Mouse (Mus musculus) frontal cortex, postnatal 14 days (tissue): Measurements from ENCODE around the gene Chic1.

Experiments used
- DNase-seq, 2 experiments: peaks; one replicate each; pipeline ENCODE4 v3.0.0; 2022; ENCODE audit warnings: low spot score in 2 of 2

Chic1 gene

DNA sequence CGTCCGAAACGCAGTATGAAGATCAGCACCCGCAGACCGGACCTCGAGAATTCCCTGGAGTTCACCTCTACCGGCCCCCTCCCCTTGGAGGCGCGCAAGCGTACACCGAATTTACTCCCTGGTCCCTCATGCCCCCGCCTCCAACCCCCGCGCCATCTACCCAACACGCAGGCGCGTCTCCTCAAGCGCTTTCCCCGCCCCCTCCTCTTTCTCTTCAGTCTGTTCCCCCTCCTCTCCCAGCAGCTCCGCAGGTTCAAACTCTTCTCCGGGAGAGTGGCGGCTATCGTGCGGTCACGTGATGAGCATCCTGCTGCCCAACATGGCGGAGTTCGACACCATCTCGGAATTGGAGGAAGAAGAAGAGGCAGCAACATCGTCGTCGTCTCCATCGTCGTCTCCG lies at the start of gene Chic1:
TSS of gene Chic1 (plus strand) at position 190 of the 400 bp plus-strand sequence.
- DNase-seq: peak; percentile 72 to 73

DNA sequence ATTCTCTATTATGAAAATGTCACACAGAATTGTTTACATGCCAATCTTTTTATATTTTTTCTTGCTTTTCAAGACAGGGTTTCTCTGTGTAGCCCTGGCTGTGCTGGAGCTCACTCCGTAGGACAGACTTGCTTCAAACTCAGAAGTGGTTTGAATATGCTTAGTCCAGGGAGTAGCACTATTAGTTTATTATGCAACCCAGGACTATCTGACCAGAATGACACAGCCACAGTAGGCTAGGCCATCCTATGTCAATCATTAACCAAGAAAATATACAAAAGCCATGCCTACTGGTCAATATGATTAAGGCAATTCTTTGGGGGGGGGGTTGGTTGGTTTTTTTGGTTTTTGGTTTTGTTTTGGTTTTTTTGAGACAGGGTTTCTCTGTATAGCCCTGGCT lies 48.0 kb upstream of the Chic1 start:
- DNase-seq: no peak

DNA sequence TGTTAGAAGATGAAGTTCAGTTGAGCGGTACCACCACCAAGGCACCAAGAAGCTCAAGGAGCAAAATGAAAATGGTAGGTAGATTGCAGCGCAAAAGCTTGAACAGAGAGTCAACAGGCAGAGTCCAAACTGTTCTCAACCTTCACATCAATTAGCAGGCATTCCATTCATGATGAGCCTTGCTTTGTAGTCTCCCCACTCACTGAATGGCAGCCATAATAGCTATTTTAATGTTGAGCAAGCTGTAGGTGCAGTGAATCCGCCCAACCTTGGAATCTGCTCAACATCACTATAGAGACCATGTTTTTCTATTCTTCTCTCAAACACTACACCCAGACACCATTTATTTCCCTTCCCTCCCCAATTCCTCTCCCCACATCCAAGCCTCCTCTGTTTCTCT lies 44.6 kb upstream of the Chic1 start:
- no peak for DNase-seq

DNA sequence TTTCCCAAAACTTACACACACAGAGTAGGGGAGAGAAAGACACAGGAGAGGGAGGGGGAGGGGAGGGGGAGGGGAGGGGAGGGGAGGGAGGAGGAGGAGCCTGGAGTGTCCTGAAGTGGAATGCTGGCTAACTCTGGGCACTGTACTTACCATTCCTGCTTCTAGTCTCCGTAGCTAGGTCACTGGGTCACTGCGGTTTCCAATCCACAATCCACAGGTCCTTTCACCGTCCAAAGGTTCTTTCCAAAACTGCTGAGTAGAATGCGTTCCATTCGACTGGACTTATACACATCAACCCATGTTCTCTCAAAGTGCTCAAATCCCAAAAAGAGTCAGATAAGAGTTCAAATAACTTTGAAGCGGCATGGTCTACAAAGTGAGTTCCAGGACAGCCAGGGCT lies 42.1 kb upstream of the Chic1 start:
- no peak for DNase-seq

DNA sequence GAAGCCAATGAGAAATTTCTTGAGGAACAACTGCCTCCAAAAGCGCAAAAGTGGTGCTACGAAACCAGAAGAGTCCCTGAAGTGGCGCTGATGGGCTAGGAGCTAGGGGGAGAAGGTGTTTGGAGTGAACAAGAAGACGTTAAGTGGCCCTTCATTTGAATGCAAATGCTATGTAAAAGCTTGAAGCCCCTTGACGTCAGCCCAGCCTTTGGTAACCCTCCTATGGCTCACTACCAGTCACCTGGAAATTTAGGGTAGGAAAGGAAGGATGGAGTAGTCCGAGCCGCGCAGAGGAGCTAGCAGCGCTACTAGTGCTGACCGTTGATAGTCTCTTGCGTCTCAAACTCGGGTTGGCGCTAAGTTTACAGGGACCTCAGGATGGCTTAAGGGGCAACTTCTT lies 35.1 kb upstream of the Chic1 start, which contains the start of gene Cdx4:
TSS of gene Cdx4 (plus strand) at position 253 of the 400 bp plus-strand sequence.
- DNase-seq: no peak

DNA sequence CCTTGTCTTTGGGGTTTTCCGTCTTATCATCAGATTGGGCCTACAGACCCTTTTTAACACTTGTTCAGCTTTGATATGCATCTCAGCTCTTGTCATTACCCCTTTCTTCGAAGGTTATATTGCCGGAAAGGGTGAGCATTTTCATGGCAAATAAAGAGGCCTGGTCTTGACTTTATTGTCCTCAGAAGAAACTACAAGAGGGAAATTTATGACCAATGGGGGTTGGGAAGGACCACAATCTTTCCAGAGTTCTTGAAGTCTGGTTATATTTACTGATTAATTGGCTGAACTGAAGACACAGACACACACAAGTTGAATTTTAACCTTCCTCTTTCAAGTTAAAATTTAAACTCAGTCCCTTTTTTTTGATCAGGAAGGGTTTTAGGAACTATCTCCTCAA lies 30.4 kb upstream of the Chic1 start:
- DNase-seq: no peak

DNA sequence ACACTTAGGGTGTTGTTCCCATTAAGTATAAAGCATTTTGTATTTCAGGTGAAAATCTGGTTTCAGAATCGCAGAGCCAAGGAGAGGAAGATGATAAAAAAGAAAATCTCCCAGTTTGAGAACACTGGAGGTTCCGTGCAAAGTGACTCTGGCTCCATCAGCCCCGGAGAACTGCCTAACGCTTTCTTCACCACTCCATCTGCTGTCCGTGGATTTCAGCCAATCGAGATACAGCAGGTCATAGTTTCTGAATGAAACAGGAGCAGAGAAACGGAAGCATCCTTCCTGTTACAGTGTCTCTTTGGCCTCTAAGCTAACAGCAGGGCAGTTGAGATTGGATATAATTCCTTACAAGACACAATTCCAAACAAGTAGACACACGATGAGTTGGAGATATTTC lies 26.9 kb upstream of the Chic1 start:
- DNase-seq: no peak

DNA sequence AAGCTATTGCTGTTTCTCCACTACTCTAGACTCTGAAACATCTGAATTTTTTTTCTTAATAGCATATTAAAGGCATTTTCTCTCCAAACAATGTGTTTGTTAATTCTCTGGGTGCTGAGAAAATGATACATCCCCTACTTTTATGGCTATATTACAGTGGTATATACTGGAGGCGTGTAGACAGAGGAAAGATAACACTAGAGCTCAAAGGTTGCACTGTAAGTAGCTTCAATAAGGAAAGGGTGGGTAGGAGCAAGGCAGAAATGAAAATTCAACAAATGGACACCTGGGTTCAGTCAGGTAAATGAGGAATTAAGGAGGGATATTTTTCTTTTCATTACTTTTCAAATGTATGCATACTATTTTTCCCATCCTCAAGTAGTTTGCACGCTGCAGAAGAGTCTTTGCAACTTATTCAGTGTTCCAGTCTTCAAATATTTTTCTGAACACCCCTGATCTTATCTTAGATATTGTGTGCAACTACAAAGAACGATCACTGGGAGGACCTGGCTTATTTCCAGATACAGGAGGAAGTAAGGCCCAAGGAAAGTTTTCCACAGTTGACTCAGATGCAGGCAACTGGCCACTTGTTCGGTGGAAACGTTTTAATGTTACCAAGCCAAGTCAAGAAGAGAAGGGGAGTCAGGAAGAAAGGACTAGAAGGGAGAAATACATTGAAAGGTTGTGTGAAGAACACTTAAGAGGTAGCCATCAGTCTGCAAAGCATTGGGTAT lies 25.0 kb upstream of the Chic1 start:
- no peak for DNase-seq

DNA sequence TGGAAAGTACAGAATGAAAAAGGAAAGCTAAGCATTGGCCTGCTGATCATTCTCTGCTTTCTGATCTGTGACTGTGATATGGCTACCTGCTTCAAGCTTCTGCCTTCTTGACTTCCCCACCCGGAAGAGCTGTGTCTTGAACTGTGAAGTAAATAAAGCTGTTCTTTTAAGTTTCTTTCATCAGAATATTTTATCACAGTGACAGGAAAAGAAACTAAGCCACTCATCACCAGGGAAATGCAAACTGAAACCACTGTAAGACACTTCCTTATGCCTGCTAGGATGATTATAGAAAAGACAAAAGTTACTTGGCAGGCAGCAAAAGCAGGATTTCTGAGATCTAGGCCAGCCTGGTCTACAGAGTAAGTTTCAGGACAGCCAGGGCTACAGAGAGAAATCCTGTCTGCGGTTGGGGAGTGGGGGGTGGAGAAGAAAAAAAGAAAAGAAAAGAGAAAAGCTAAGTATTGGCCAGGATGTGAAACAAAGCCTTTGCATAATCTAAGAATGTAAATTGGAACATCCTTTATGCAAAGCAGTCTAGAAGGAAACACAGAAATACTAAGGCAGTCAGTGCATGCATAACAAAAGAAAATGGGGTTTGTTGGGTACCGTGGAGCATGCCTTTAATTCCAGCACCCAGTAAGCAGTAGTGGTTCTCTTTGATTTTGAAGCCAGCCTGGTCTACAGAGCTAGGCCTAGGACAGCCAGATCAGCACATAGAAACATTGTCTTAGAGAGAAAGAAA lies 14.7 kb upstream of the Chic1 start:
- DNase-seq: no peak

DNA sequence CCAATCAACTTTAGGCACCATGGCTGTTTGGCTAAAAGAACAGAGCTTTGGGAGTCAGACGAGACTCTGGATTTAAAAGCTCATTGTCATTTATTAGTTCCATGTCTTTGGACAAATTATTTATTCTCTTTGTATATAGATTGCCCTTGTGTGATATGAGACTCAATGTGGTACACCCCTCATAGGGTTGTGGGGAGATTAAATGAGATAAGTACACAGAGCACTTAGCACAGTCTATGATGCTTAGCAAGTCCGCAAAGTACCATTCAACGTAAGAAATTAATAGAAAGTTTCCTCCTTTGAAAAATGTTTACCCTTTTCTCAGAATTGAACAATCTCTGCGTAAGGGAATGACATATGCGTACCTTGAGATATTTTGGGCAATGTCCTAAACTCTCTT lies 492 bp upstream of the Chic1 start:
- DNase-seq: no peak

DNA sequence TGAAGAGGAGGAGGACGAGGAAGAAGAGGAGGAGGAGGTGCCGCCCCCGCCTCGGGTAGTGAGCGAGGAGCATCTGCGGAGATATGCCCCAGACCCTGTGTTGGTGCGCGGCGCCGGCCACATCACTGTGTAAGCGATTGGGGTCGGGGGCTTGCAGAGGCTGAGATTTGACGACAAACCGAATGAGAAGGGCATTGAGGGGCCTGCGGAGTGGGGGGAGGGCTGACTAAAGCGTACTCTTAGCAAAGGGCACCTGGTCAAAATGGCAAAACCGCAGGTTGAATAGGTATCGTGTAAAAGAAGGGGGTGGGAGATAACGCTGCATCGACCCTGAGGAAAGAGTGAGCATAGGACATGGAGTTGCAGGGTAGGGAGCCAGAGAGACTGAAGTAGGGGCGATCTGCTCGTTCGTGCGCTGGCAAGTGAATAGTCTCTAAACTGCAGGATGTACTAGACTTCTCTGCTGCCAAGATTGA lies 523 bp downstream of the Chic1 start:
- DNase-seq: peak in 1 of 2 experiments; percentile 5

DNA sequence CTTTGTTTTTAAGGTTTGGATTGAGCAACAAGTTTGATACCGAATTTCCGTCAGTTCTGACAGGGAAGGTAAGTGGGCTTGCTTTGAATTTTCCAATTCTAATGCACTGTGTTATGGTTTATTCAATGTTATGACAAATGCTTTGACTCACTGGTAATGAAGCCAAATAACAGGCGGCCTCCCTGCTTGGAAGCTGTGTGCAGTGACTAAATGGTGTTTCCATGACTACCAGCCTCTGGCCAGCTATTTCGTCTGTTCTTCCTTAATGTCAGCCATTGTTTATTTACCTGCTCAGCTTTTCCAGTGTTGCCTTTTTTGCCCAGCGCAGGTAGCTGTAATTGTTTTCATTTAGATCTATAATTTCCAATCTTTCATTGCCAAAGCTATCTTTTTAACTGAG lies 9.9 kb downstream of the Chic1 start:
- no peak for DNase-seq

DNA sequence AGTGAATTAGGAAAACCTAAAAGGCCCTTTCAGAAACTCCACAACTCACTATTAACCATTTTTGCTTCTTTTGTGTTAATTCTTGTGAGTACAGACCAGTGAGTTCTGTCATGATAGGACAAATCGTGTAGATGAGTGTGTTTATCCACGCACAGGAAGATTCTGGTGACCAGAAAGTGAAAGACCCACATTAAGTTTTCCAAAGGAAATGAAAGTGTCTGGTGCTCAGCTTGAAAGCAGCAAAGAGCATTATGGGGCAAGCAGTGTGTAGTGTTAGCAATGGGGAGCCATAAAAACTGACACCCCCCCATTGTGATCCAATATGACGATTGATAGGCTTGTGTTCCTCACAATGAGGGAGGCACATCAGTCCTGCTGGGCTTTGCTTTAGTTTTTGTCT lies 12.4 kb downstream of the Chic1 start:
- DNase-seq: no peak

DNA sequence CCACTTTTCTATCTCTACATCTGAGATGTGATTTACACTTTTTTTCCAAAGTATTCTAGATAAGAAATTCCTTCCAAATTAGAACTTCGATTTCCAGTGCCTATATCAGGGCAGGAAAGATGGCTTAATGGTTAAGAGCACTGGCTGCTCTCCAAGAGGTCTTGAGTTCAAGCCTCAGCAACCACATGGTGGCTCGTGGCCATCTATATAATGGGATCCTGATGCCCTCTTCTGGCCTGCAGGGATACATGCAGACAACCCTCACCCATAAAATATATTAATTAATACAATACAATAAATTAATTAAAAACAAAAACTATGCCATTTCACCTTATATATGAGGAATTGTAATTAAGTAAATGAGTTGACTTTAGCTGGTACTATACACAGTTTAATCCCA lies 14.9 kb downstream of the Chic1 start:
- no peak for DNase-seq

DNA sequence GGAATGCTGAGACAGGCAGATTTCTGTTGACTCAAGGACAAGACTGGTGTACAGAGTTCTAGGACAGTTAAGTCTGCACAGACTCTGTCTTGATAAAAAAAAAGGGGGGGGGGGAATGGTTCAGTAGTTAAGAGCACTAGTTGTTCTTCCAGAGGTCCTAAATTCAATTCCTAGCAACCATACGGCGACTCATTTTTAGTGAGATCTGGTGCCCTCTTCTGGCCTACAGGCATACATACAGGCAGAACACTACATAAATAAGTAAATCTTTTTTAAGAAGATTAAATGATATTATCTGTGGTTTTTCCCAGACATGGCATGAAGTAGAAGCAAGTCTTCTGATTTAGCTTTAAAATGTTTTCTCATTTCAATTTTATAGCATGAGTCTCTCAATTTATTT lies 15.4 kb downstream of the Chic1 start:
- no peak for DNase-seq

DNA sequence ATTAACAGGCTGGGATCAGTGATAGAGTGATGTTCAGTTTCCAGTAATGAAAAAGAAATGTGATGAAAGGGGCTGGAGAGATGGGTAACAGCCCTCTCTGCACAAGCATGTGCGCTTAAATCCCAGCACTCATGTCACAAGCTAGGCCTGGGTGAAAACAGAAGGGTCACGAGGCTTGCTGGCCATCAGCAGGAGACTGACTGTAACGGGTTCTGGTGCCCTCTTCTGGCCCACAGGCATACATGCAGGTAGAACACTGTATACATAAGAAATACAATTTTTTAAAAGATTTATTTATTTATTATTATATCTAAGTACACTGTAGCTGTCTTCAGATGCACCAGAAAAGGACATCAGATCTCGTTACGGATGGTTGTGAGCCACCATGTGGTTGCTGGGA lies 18.0 kb downstream of the Chic1 start:
- DNase-seq: no peak

DNA sequence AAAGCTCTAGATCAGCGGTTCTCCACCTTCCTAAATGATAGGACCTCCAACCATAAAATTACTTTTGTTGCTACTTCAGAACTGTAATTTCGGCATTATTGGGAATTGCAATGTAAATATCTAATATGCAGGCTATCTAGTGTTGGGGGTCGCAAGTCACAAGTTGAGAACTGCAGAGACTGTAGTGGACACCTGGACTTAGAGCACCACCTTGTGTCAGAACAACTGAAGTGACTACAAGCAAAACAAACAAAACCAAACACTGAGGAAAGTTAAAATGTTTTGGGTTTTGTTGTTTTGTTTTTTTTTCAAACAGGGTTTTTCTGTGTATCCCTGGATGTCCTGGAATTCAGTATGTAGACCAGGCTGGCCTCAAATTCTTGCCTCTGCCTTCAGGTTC lies 28.3 kb downstream of the Chic1 start:
- DNase-seq: no peak

DNA sequence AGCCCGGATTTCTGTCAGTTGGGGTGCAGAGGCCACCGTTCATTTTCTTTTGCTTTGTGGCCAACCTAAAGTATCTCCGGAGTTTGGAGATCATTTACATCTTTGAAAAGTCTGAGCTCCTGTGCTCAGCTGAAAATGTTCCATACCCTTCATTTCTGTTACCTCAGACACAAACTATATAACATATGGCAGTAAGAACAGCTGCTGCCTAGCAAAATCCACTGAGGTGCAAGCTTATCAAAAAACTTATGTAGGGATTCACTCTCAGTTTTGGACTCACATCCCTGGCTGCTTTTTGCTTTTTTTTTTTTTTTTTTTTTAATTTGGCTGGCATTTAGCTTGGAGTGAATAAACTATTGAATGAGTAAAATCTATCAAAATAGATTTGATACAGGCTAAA lies 31.9 kb downstream of the Chic1 start:
- no peak for DNase-seq

DNA sequence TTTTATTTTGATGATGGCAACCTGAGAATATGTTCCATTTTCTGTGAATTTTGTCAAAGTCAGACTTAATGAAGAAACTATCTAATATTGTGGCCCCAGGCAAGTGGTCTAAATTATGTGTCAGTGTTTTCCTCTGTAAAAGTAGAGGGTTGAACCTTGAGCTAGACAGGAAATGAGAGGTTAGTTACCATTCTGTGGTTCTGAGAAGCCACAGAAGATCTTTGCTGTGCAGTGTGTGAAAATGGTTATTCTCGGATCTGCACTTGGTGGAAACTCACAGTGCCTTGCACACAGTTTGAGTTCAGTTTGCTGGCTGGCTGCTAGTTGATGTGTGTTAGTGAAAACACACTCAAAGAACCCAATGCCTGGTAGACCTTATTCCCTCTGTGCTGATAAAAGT lies 37.6 kb downstream of the Chic1 start:
- DNase-seq: no peak

DNA sequence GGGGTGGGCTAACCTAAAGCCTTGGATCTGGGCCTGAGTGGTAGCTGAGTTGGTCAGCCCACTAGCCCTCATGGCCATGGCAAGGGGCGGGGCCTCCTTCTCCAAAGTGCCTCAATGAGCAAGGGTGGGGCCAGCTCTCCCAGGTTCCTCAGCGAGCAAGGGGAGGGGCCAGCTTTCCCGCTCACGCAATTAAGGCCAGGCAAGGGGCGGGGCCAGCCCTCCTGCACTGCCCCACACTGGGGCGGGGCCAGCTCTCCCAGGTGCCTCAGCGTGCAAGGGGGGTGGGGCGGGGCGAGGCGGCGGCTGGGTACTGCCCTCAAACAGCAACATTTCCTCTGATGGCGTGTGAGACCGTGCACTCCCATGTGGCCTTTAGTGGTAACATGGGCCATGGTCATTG lies 48.7 kb downstream of the Chic1 start:
- DNase-seq: no peak

DNA sequence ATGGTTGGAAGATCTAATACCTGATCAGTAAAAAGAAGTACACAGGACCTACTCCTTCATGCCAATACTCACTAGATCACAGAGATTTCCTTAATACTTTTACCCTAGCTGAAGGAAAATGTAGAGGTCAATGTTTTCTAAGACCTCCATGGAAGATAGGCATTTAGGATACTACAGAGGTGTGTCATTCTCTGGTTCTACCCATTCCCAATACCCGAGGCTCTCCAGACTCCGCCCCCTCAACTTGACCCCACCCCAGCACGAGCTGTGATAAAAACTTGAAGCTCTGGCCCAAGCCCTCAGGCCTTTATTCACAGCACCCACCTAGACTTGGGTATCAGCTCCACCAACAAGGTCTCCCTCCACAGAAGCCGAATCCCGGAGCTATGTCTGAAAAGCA lies 57.9 kb downstream of the Chic1 start, which contains the start of gene Tsx:
TSS of gene Tsx (plus strand) at position 301 of the 400 bp plus-strand sequence.
- no peak for DNase-seq

DNA sequence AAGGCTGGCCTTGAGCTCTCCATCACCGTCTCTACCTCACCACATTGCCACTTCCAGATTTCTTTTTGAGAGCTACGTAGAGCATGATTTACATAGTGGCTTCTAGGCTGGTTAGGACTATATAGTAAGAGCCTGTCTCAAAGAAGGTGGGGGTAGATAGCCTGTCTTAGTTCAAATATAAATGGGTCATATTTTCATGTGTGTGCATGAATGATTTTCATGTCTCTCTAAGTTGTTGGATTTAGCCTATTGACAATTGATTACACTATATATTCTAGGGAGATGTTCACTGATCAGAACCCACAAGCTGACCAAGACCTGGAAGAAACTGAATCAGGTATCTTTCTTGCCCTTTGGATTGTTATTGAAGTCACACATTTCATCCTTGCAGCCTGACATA lies 65.4 kb downstream of the Chic1 start, which contains the start of gene Gm26992:
TSS of gene Gm26992 (plus strand) at position 301 of the 400 bp plus-strand sequence.
- DNase-seq: no peak

DNA sequence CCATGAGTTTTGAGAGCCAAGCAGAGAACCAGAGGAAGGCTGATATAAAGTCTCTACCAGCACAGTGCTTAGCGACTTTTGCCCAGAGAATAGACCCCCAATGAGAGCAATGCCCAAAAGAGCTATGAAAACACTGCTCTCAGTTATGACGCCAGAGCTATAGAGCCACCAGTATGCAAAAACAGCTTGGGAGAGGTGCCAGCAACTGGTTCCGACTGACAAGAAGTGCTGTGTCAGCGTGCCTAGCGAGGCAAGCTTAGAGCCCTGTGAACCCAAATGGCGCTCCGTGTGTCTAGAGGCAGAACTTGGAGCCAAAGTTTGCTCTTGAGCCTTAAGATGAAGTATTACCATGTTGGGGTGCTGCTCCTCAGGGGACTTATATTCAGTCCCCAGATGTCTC lies 71.4 kb downstream of the Chic1 start:
- no peak for DNase-seq
